Mouse (Mus musculus) MEL (cell line): ENCODE data around the gene Xcr1. TPM values are rescaled to one million over a fixed set of nuclear protein-coding genes. Genes with fewer than 3 reads are reported as not detected.

Source experiments
- DNase-seq: peaks from one replicate; pipeline ENCODE4 v3.0.0; 2011; ENCODE audit warnings: low read depth, low spot score
- H3K27ac ChIP-seq: 2 replicates; pipeline ENCODE4 v1.5.1; 2012; ENCODE audit warnings: low read depth, mild to moderate bottlenecking, control low read depth, low read length, moderate library complexity; ENCODE audit not compliant: control insufficient read depth
- H3K27me3 ChIP-seq, 2 experiments: fragments of 150-350 bp in 1 of 2; sonication (generic) in 1 of 2; 2 replicates each; pipeline ENCODE4 v1.6.1; 2012; ENCODE audit warnings: low read length in 2 of 2, mild to moderate bottlenecking in 2 of 2, improper control_type of control experiment in 1 of 2, moderate library complexity in 1 of 2; ENCODE audit not compliant: insufficient read depth in 2 of 2, control insufficient read depth in 1 of 2
- H3K36me3 ChIP-seq, 2 experiments: 2 replicates each; pipeline ENCODE4 v1.6.1; 2012 to 2014; ENCODE audit warnings: low read length in 2 of 2, improper control_type of control experiment in 1 of 2, inconsistent platforms in 1 of 2, mild to moderate bottlenecking in 1 of 2; ENCODE audit not compliant: insufficient read depth in 2 of 2, control insufficient read depth in 1 of 2
- H3K4me1 ChIP-seq, 2 experiments: fragments of 150-350 bp in 1 of 2; sonication (generic) in 1 of 2; 2 replicates each; pipeline ENCODE4 v1.6.1; 2012; ENCODE audit warnings: low read length in 2 of 2, improper control_type of control experiment in 1 of 2, mild to moderate bottlenecking in 1 of 2; ENCODE audit not compliant: insufficient read depth in 2 of 2, control insufficient read depth in 1 of 2
- H3K4me3 ChIP-seq, 2 experiments: fragments of 150-350 bp in 1 of 2; sonication (generic) in 1 of 2; 2 replicates each; pipeline ENCODE4 v1.5.1; 2012; ENCODE audit warnings: low read depth in 2 of 2, low read length in 2 of 2, mild to moderate bottlenecking in 2 of 2, moderate library complexity in 2 of 2, control low read depth in 1 of 2, improper control_type of control experiment in 1 of 2; ENCODE audit not compliant: control insufficient read depth in 1 of 2, insufficient read depth in 1 of 2
- H3K79me2 ChIP-seq: 2 replicates; pipeline ENCODE4 v1.6.1; 2012; ENCODE audit warnings: mild to moderate bottlenecking, low read length, moderate library complexity; ENCODE audit not compliant: control insufficient read depth, poor library complexity, insufficient read depth
- H3K9ac ChIP-seq: 2 replicates; pipeline ENCODE4 v1.6.1; 2012; ENCODE audit warnings: low read depth, mild to moderate bottlenecking, control low read depth, low read length, moderate library complexity; ENCODE audit not compliant: control insufficient read depth, poor library complexity, severe bottlenecking
- H3K9me3 ChIP-seq: fragments of 150-350 bp; sonication (generic); replicated peaks from 2 replicates; pipeline ENCODE4 v1.6.1; 2012; ENCODE audit warnings: mild to moderate bottlenecking, low read length, improper control_type of control experiment, moderate library complexity; ENCODE audit not compliant: insufficient read depth
- CHD1 ChIP-seq: IDR thresholded peaks from 2 replicates; pipeline ENCODE4 v1.6.1; 2012; ENCODE audit warnings: low read depth, mild to moderate bottlenecking, inconsistent platforms, low read length, improper control_type of control experiment
- CHD2 ChIP-seq: IDR thresholded peaks from 2 replicates; pipeline ENCODE4 v1.6.1; 2011; ENCODE audit warnings: low read length, improper control_type of control experiment
- CTCF ChIP-seq, 3 experiments: IDR thresholded peaks in 2 of 3; conservative IDR thresholded peaks in 1 of 3; 2 replicates each; pipeline ENCODE4 v1.5.1; 2011 to 2012; ENCODE audit warnings: low read length in 3 of 3, low read depth in 2 of 3, mild to moderate bottlenecking in 2 of 3, improper control_type of control experiment in 1 of 3, inconsistent platforms in 1 of 3, mixed read lengths in 1 of 3, moderate library complexity in 1 of 3; ENCODE audit not compliant: control insufficient read depth in 1 of 3, insufficient read depth in 1 of 3, poor library complexity in 1 of 3, severe bottlenecking in 1 of 3
- ETS1 ChIP-seq: IDR thresholded peaks from 2 replicates; pipeline ENCODE4 v1.6.1; 2012; ENCODE audit warnings: low read depth, mild to moderate bottlenecking, inconsistent platforms, low read length, improper control_type of control experiment, moderate library complexity
- HCFC1 ChIP-seq: IDR thresholded peaks from 2 replicates; pipeline ENCODE4 v1.6.1; 2012; ENCODE audit warnings: low read depth, mild to moderate bottlenecking, inconsistent platforms, low read length, improper control_type of control experiment, moderate library complexity
- JUND ChIP-seq: IDR thresholded peaks from 2 replicates; pipeline ENCODE4 v1.6.1; 2011; ENCODE audit warnings: low read depth, mild to moderate bottlenecking, improper control_type of control experiment, low read length
- KAT2A ChIP-seq: conservative IDR thresholded peaks from 2 replicates; pipeline ENCODE4 v1.6.1; 2012; ENCODE audit warnings: low read depth, low read length, improper control_type of control experiment, inconsistent platforms
- MAZ ChIP-seq: IDR thresholded peaks from 2 replicates; pipeline ENCODE4 v1.6.1; 2012; ENCODE audit warnings: low read depth, mild to moderate bottlenecking, inconsistent platforms, low read length, improper control_type of control experiment
- MXI1 ChIP-seq: IDR thresholded peaks from 2 replicates; pipeline ENCODE4 v1.6.1; 2011; ENCODE audit warnings: mild to moderate bottlenecking, low read depth, low read length, improper control_type of control experiment
- MYC ChIP-seq: IDR thresholded peaks from 2 replicates; pipeline ENCODE4 v1.6.1; 2011; ENCODE audit warnings: low read depth, mild to moderate bottlenecking, low read length, improper control_type of control experiment, moderate library complexity
- NRF1 ChIP-seq: IDR thresholded peaks from 2 replicates; pipeline ENCODE4 v1.6.1; 2014; ENCODE audit warnings: low read depth, mild to moderate bottlenecking, inconsistent platforms, low read length, improper control_type of control experiment, moderate library complexity; ENCODE audit not compliant: poor library complexity, insufficient read depth, severe bottlenecking
- POLR2A ChIP-seq, 2 experiments: IDR thresholded peaks; 2 replicates each; pipeline ENCODE4 v1.6.1; 2011 to 2012; ENCODE audit warnings: low read length in 2 of 2, mild to moderate bottlenecking in 2 of 2, control low read depth in 1 of 2, improper control_type of control experiment in 1 of 2, low read depth in 1 of 2, moderate library complexity in 1 of 2; ENCODE audit not compliant: control insufficient read depth in 1 of 2, insufficient read depth in 1 of 2, poor library complexity in 1 of 2
- POLR2AphosphoS5 ChIP-seq: IDR thresholded peaks from 2 replicates; pipeline ENCODE4 v1.6.1; 2012; ENCODE audit warnings: low read depth, borderline replicate concordance, mild to moderate bottlenecking, inconsistent platforms, low read length, moderate library complexity, mixed read lengths
- TAL1 ChIP-seq: IDR thresholded peaks from 2 replicates; pipeline ENCODE4 v1.6.1; 2012; ENCODE audit warnings: mild to moderate bottlenecking, inconsistent platforms, low read length, moderate library complexity, mixed read lengths
- TBP ChIP-seq: IDR thresholded peaks from 2 replicates; pipeline ENCODE4 v1.8.0; 2011; ENCODE audit warnings: low read depth, low read length, improper control_type of control experiment
- USF1 ChIP-seq: IDR thresholded peaks from 2 replicates; pipeline ENCODE4 v1.6.1; 2014; ENCODE audit warnings: low read depth, mild to moderate bottlenecking, inconsistent platforms, low read length, improper control_type of control experiment, moderate library complexity
- USF2 ChIP-seq, 2 experiments: IDR thresholded peaks; 2 replicates each; pipeline ENCODE4 v1.6.1; 2011 to 2012; ENCODE audit warnings: improper control_type of control experiment in 2 of 2, low read length in 2 of 2, borderline replicate concordance in 1 of 2, inconsistent platforms in 1 of 2, low read depth in 1 of 2, mild to moderate bottlenecking in 1 of 2; ENCODE audit not compliant: insufficient read depth in 1 of 2
- ZKSCAN1 ChIP-seq: IDR thresholded peaks from 2 replicates; pipeline ENCODE4 v1.6.1; 2012; ENCODE audit warnings: low read depth, mild to moderate bottlenecking, inconsistent platforms, low read length, improper control_type of control experiment, moderate library complexity
- ZMIZ1 ChIP-seq: IDR thresholded peaks from 2 replicates; pipeline ENCODE4 v1.6.1; 2012; ENCODE audit warnings: low read depth, mild to moderate bottlenecking, inconsistent platforms, low read length, improper control_type of control experiment, moderate library complexity
- ZNF384 ChIP-seq: IDR thresholded peaks from 2 replicates; pipeline ENCODE4 v1.6.1; 2012; ENCODE audit warnings: low read depth, mild to moderate bottlenecking, inconsistent platforms, low read length, improper control_type of control experiment
- polyA plus RNA-seq, 2 experiments: library from polyadenylated mRNA; stranded (reverse) in 1 of 2; unstranded in 1 of 2; fragments of >175 nt in 1 of 2; fragments of >200 nt in 1 of 2; gene quantifications; 2 replicates each; pipeline versions ENCODE4 v1.2.1 to v1.2.4; 2012; ENCODE audit warnings: low replicate concordance in 2 of 2, low read depth in 1 of 2; ENCODE audit not compliant: insufficient read length in 2 of 2, insufficient read depth in 1 of 2, missing spikeins in 1 of 2
- total RNA-seq: library from RNA; depleted of rRNA; stranded (reverse); fragments of 300-350 nt; gene quantifications from 2 replicates; pipeline ENCODE4 v1.2.3, GENCODE M21; 2012

Xcr1 gene
- total and polyA plus RNA-seq, 3 experiments, result 0.01 TPM; not detected in 2

- TF ChIP-seq TBP, result no peak
- TF ChIP-seq ZMIZ1, result no peak
- H3K4me3 ChIP-seq, result no peak overlapping the region
- H3K36me3 ChIP-seq, result no peaks in the 10 kb centered on the region
- H3K9ac ChIP-seq, result no peak overlapping the region
- no peaks in the 10 kb centered on the region for H3K79me2 ChIP-seq
- H3K4me1 ChIP-seq, result no peaks in the 10 kb centered on the region
- peak; percentile 7 for DNase-seq
- no peaks in the 10 kb centered on the region for H3K9me3 ChIP-seq
- H3K27ac ChIP-seq, result no peak overlapping the region
- no peaks in the 10 kb centered on the region; a peak in 1 of 4 replicates for H3K27me3 ChIP-seq
These were observed 7.4 kb upstream of the Xcr1 start for GRCm38 (mm10) chr9:123869167-123869784.

- no peak for TF ChIP-seq USF1
- TF ChIP-seq USF2 (IDR thresholded peaks at IDR 0.05; ENCODE audit: borderline replicate concordance in 1 of 2, insufficient read depth in 1 of 2, low read depth in 1 of 2, low read length in 2 of 2), result no peak
- TF ChIP-seq KAT2A, result no peak
- TF ChIP-seq TBP, result no peak
- no peak for TF ChIP-seq NRF1
- TF ChIP-seq MXI1, result no peak
- TF ChIP-seq JUND, result no peak
- TF ChIP-seq TAL1, result no peak
- TF ChIP-seq HCFC1, result no peak
- no peak overlapping the region for H3K4me3 ChIP-seq
- no peaks in the 10 kb centered on the region for H3K79me2 ChIP-seq
- no peaks in the 10 kb centered on the region for H3K4me1 ChIP-seq
- peaks cover 0 to 4% of the 10 kb centered on the region in 2 experiments; a peak in 3 of 4 replicates for H3K27me3 ChIP-seq
- no peak overlapping the region for H3K9ac ChIP-seq
- DNase-seq, result no peak
- no peaks in the 10 kb centered on the region for H3K9me3 ChIP-seq
- H3K36me3 ChIP-seq, result no peaks in the 10 kb centered on the region
- H3K27ac ChIP-seq, result no peak overlapping the region
These were observed 1.8 kb upstream of the Xcr1 start for GRCm38 (mm10) chr9:123863641-123864040.

- H3K79me2 ChIP-seq, result no peaks in the 10 kb centered on the region
- no peak overlapping the region for H3K27ac ChIP-seq
- no peaks in the 10 kb centered on the region for H3K9me3 ChIP-seq
- no peaks in the 10 kb centered on the region for H3K4me1 ChIP-seq
- no peak for DNase-seq
- TF ChIP-seq CTCF (IDR thresholded peaks at IDR 0.05 in 2 of 3, conservative IDR thresholded peaks at IDR 0.05 in 1 of 3; ENCODE audit: control insufficient read depth in 1 of 3, insufficient read depth in 1 of 3, low read depth in 2 of 3, low read length in 3 of 3, poor library complexity in 1 of 3, severe bottlenecking in 1 of 3) (no peak), ETS1 (no peak), HCFC1 (no peak), JUND (no peak), MYC (no peak), MAZ (no peak), POLR2A (IDR thresholded peaks at IDR 0.05; ENCODE audit: control insufficient read depth in 1 of 2, insufficient read depth in 1 of 2, low read depth in 1 of 2, low read length in 2 of 2, poor library complexity in 1 of 2) (no peak), KAT2A (no peak), ZNF384 (no peak), POLR2AphosphoS5 (no peak), CHD2 (no peak), USF2 (IDR thresholded peaks at IDR 0.05; ENCODE audit: borderline replicate concordance in 1 of 2, insufficient read depth in 1 of 2, low read depth in 1 of 2, low read length in 2 of 2) (no peak), ZKSCAN1 (no peak), CHD1 (no peak), NRF1 (no peak)
- H3K27me3 ChIP-seq, result peaks cover 0 to 4% of the 10 kb centered on the region in 2 experiments; a peak in 3 of 4 replicates
- H3K4me3 ChIP-seq, result no peak overlapping the region
- no peaks in the 10 kb centered on the region for H3K36me3 ChIP-seq
- no peak overlapping the region for H3K9ac ChIP-seq
These were observed 1.2 kb upstream of the Xcr1 start for GRCm38 (mm10) chr9:123862895-123863616.
